Comparison of ENCODE assay signal across 8 mouse cellular contexts in the genomic region with DNA sequence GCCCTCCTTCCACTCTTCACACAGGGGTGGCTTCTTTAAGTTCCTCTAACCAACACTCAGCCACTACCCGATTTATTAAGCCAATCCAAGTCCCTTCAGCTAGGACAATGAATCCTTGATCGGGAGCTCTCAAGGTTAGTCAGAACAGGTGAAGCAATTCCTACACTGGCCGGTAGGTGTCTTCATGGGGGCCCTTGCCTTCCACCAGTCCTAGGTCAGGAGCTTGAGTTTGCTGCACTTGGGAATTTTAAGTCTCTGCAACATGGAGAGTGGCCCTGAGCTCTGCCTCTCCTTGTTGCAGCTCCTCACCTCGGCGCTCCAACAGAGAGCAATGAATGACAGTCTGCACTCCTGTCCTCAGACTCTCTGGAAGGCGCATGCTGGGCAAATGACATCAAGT. TPM values are rescaled to one million over a fixed set of nuclear protein-coding genes. Genes with fewer than 3 reads are reported as not detected.
DNase-seq lines count a peak whose midpoint lies in the region.

No protein-coding gene starts in this region.

- peak; percentile 31 for DNase-seq in gastrocnemius, adult 18-20 months (ENCODE audit: low spot score)
- no peak for DNase-seq in gastrocnemius, postnatal 4 days (ENCODE audit: low spot score in 2 of 2)
- peak; percentile 8 for DNase-seq in thymus, postnatal 0 days (ENCODE audit: low spot score)
- no peak for DNase-seq in thymus, postnatal 36 days
- peak; percentile 28 to 50 for DNase-seq in kidney, adult 8-10 months
- peak; percentile 44 for DNase-seq in retina, postnatal 7 days (ENCODE audit: low read depth, low spot score)
- no peak for DNase-seq in c-Kit-positive CD71-positive TER-119-positive erythroid progenitor cells, embryonic 14.5 days (ENCODE audit: low spot score)
- DNase-seq in spleen, postnatal 4 days (ENCODE audit: low spot score in 2 of 2): no peak

RNA-seq across cellular contexts. Expression of a gene that starts 24.5 kb away (rescaled TPM):
- total RNA-seq in gastrocnemius, adult 18-20 months (2021): not detected
- total RNA-seq in gastrocnemius, postnatal 4 days (2021): 10 to 100 TPM; 21.3 to 30.0 TPM
- polyA plus RNA-seq in thymus, postnatal 0 days (2015; fragmentation: Nextera tagmentation; extraction: Ambion mirVana): 74.2 and 88.2 TPM in 2 replicates

RNA-seq across cellular contexts. Expression of a gene that starts 29.0 kb away (rescaled TPM):
- total RNA-seq in gastrocnemius, adult 18-20 months (2021): not detected
- under 1 TPM; 0.26 to 0.29 TPM for total RNA-seq in gastrocnemius, postnatal 4 days (2021)
- 1.2 and 1.6 TPM in 2 replicates for polyA plus RNA-seq in thymus, postnatal 0 days (2015; fragmentation: Nextera tagmentation; extraction: Ambion mirVana)

Comparison
In these comparisons a context has a peak if more than half of its experiments do, and no peak if none do; other contexts are left out.
1. DNase-seq: peak in gastrocnemius, adult 18-20 months (single experiment), thymus, postnatal 0 days (single experiment), kidney, adult 8-10 months (2 of 2) and retina, postnatal 7 days (single experiment); none in gastrocnemius, postnatal 4 days (0 of 2), thymus, postnatal 36 days (0 of 2), c-Kit-positive CD71-positive TER-119-positive erythroid progenitor cells, embryonic 14.5 days (single experiment) and spleen, postnatal 4 days (0 of 2).
2. RNA of a gene that starts 24.5 kb away (total RNA-seq): 21.3 to 30.0 TPM in gastrocnemius, postnatal 4 days; not detected in gastrocnemius, adult 18-20 months; every median in the first group is over 10 times any median in the second.